Mouse (Mus musculus): ENCODE results near the gene Dlg2.

GRCm38 (mm10) chr7:92095198-92095597 is 1618.7 kb downstream of the Dlg2 start:
- TF ChIP-seq CTCF (IDR thresholded peaks at IDR 0.05; ENCODE audit: borderline replicate concordance, extremely low read depth, insufficient read depth, insufficient read length) (no peak), POLR2A (IDR thresholded peaks at IDR 0.05; ENCODE audit: borderline replicate concordance, extremely low read depth, insufficient read depth, insufficient read length, poor library complexity, severe bottlenecking) (no peak)

Data from brain, embryonic 14.5 days (tissue).